Mouse (Mus musculus) embryonic fibroblast, embryonic 13.5 days (primary cell): ENCODE data around the gene Tmem37.

ENCODE experiments used
- CTCF ChIP-seq: IDR thresholded peaks from 2 replicates; pipeline ENCODE4 v1.5.1; 2011; ENCODE audit warnings: mild to moderate bottlenecking, control low read depth, low read length, moderate library complexity, borderline replicate concordance; ENCODE audit not compliant: insufficient read depth
- POLR2A ChIP-seq: IDR thresholded peaks from 2 replicates; pipeline ENCODE4 v1.6.1; 2011; ENCODE audit warnings: low read depth, mild to moderate bottlenecking, control low read depth, low read length, moderate library complexity

GRCm38 (mm10) chr1:120047325-120047724 is 26.5 kb downstream of the Tmem37 start:
- TF ChIP-seq POLR2A (no peak), CTCF (no peak)
